Mouse (Mus musculus) gastrocnemius, postnatal 14 days (tissue): Measurements from ENCODE around the gene Serpinh1. TPM values are rescaled to one million over a fixed set of nuclear protein-coding genes. Genes with fewer than 3 reads are reported as not detected.

Experiments
- DNase-seq: peaks from one replicate; pipeline ENCODE4 v3.0.0; 2021; ENCODE audit warnings: mixed read lengths
- intact Hi-C: fragments of 180-260 bp; cut with DNase I; formaldehyde crosslinking; loops from one replicate; pipeline ENCODE4 v1.15.1; 2025; ENCODE audit warnings: low total_unique reads
- total RNA-seq, 2 experiments: library from RNA; stranded (reverse); gene quantifications; 2 replicates each; pipeline ENCODE4 v1.2.3; 2021

The Serpinh1 gene
- total RNA-seq, 2 experiments from 2014 or later: 190 to 248 TPM

- DNase-seq: no peak
- intact Hi-C loops: no loop called here
These were observed 9.5 kb downstream of the Serpinh1 start for GRCm38 (mm10) chr7:99343577-99343976.

- intact Hi-C loops: no loop called here
These were observed 12.3 kb downstream of the Serpinh1 start for GRCm38 (mm10) chr7:99340736-99341135.

GRCm38 (mm10) chr7:99332774-99333480, 20.1 kb downstream of the Serpinh1 start:
- DNase-seq: peak; percentile 87
- intact Hi-C loops: no loop called here

More at GRCm38 (mm10) chr7:99340736-99341135, 12.3 kb downstream of the Serpinh1 start:
- no peak for DNase-seq

GRCm38 (mm10) chr7:99330012-99330411, 23.0 kb downstream of the Serpinh1 start:
- DNase-seq: no peak
- intact Hi-C loops: no loop called here

GRCm38 (mm10) chr7:99328847-99329246, 24.2 kb downstream of the Serpinh1 start:
- intact Hi-C loops: loop anchor here (5.0 kb wide), 1 partner anchor 123 kb away; no protein-coding TSS in a partner anchor
- no peak for DNase-seq

GRCm38 (mm10) chr7:99326128-99326527, 26.9 kb downstream of the Serpinh1 start:
- intact Hi-C loops: loop anchor here (5.0 kb wide), 1 partner anchor 126 kb away; no protein-coding TSS in a partner anchor
- DNase-seq: peak; percentile 52

- intact Hi-C loops: loop anchor here (5.0 kb wide), 1 partner anchor 127 kb away; no protein-coding TSS in a partner anchor
These were observed 28.2 kb downstream of the Serpinh1 start for GRCm38 (mm10) chr7:99324810-99325209.

GRCm38 (mm10) chr7:99323321-99323700, 29.7 kb downstream of the Serpinh1 start:
- intact Hi-C loops: no loop called here
- no peak for DNase-seq

More at GRCm38 (mm10) chr7:99324810-99325209, 28.2 kb downstream of the Serpinh1 start:
- no peak for DNase-seq

- DNase-seq: no peak
- intact Hi-C loops: no loop called here
These were observed 30.2 kb downstream of the Serpinh1 start for GRCm38 (mm10) chr7:99322691-99323320.

GRCm38 (mm10) chr7:99320524-99320923, 32.5 kb downstream of the Serpinh1 start:
- intact Hi-C loops: no loop called here
- DNase-seq: no peak

- DNase-seq: no peak
- intact Hi-C loops: no loop called here
These were observed 35.6 kb downstream of the Serpinh1 start for GRCm38 (mm10) chr7:99317475-99317874.

- DNase-seq: no peak
- intact Hi-C loops: no loop called here
These were observed 36.8 kb downstream of the Serpinh1 start for GRCm38 (mm10) chr7:99316207-99316606.

GRCm38 (mm10) chr7:99314565-99314964, 38.5 kb downstream of the Serpinh1 start:
- no peak for DNase-seq
- intact Hi-C loops: no loop called here

GRCm38 (mm10) chr7:99313253-99313652, 39.8 kb downstream of the Serpinh1 start:
- DNase-seq: no peak
- intact Hi-C loops: no loop called here

- DNase-seq: no peak
- intact Hi-C loops: no loop called here
These were observed 40.3 kb downstream of the Serpinh1 start for GRCm38 (mm10) chr7:99312671-99313143.

GRCm38 (mm10) chr7:99312058-99312457, 41.0 kb downstream of the Serpinh1 start:
- DNase-seq: no peak
- intact Hi-C loops: no loop called here

- DNase-seq: no peak
- intact Hi-C loops: no loop called here
These were observed 41.6 kb downstream of the Serpinh1 start for GRCm38 (mm10) chr7:99311433-99311832.

GRCm38 (mm10) chr7:99306640-99307039, 46.4 kb downstream of the Serpinh1 start:
- DNase-seq: no peak
- intact Hi-C loops: no loop called here

- DNase-seq: no peak
- intact Hi-C loops: no loop called here
These were observed 47.4 kb downstream of the Serpinh1 start for GRCm38 (mm10) chr7:99305688-99306087.

- DNase-seq: peak; percentile 86
- intact Hi-C loops: no loop called here
These were observed 48.1 kb downstream of the Serpinh1 start for GRCm38 (mm10) chr7:99304949-99305372.

- intact Hi-C loops: no loop called here
- DNase-seq: no peak
These were observed 49.0 kb downstream of the Serpinh1 start for GRCm38 (mm10) chr7:99304029-99304428.
